Mouse (Mus musculus) adrenal gland, postnatal 10 days (tissue): ENCODE measurements around the gene Srsf7. TPM values are rescaled to one million over a fixed set of nuclear protein-coding genes. Genes with fewer than 3 reads are reported as not detected.

Source experiments
- DNase-seq: peaks from one replicate; pipeline ENCODE4 v3.0.0; 2021; ENCODE audit warnings: mixed read lengths
- total RNA-seq, 2 experiments: library from RNA; stranded (reverse); gene quantifications; 2 replicates each; pipeline ENCODE4 v1.2.3; 2021

Gene Srsf7
- total RNA-seq, 2 experiments from 2014 or later, result 101 to 117 TPM

GRCm38 (mm10) chr17:80156905-80157304 lies 50.2 kb downstream of the Srsf7 start:
- no peak for DNase-seq

- no peak for DNase-seq
Measured at GRCm38 (mm10) chr17:80153631-80154030, 53.5 kb downstream of the Srsf7 start.

DNA sequence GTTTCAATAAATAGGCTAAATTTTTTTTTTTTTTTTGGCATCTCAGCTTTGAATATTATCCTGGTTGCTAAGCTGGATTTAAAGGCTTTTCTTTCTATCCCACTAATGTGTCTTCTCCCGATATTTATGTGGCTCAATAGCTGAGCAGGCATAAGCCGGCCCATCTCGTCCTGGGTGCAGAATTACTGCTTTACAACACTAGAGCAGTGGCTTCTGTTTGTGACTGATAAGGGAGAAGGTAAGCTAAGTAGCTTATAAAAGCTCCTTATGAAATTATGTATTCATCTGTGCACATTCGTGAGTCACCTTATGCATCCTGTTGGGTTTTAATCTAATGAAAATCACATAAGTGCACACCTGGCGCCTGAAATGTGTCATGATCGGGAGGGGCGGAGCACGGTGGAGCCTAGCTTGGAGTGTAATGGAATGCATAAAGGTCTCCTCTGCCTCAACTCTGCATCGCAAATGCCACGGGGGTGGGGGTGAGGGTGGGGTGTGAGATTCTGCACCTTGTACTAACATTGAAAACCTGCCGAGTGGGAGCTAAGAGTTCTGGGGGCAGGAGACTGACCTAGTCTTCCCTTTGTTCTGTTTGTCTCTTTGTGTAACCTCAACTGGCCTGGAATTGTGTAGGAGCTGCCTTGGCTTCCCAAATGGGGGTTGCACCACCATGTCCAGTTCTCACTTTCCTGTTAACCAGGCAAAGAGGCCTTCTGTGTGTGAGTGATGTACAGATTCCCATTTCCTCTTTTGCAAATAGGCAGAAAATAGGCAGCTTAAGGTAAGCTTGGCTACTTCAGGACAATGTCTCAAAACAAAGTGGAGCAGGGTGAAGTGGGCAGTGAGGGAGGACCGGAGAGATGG lies 54.1 kb downstream of the Srsf7 start:
- DNase-seq, result no peak

DNA sequence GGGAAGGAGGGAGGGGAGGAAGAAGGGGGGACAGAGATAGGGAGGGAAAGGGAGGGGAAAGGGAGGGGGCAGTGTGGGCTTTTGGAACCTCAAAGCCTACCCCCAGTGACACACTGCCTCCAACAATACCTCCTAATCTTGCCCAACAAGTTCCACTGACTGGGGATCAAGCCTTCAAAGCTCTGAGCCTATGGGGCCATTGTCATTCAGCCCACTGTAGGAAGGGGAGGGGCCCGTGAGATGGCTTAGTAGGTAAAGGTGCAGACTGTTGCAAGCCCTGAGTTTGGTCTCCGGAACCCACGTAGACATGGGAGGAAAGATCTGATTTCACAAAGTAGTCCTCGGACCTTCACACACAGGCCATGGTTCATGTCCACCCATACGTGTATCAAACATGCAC lies 55.8 kb downstream of the Srsf7 start:
- DNase-seq, result no peak

Other genes starting within 250 kb of the Srsf7 start
- gene Hnrnpll, start 145.0 kb downstream of the Srsf7 start, total RNA-seq, result 10 to 100 TPM; 45.4 to 57.6 TPM
- 10 to 100 TPM; 24.7 to 32.1 TPM for gene Galm, start 79.8 kb downstream of the Srsf7 start, total RNA-seq
- not detected for gene Ttc39d, start 153 bp upstream of the Srsf7 start, total RNA-seq
- gene Gemin6, start 17.1 kb upstream of the Srsf7 start, total RNA-seq, result 1 to 10 TPM; 8.3 to 8.7 TPM
- gene Morn2, start 82.9 kb upstream of the Srsf7 start, total RNA-seq, result 10 to 100 TPM; 14.1 to 17.4 TPM
- 10 to 100 TPM; 12.6 to 15.8 TPM for gene Dhx57, start 83.2 kb upstream of the Srsf7 start, total RNA-seq
- 1 to 10 TPM; 1.6 to 2.5 TPM for gene Arhgef33, start 100.1 kb upstream of the Srsf7 start, total RNA-seq
- gene Gm10190, start 166.2 kb upstream of the Srsf7 start, total RNA-seq, result 1 to 10 TPM; 2.0 to 2.2 TPM